Mouse (Mus musculus) left cerebral cortex, adult 9 months (tissue): ENCODE measurements at regions not wholly inside any gene's neighbourhood (a gene's known extent, or its start where the extent isn't known, plus 50 kb on each side); places are given as distances from the start of the nearest gene placed in this dataset.

Source experiments
- DNase-seq, 2 experiments: peaks; one replicate each; pipeline ENCODE4 v3.0.0; 2022; ENCODE audit warnings: low spot score in 2 of 2

DNA sequence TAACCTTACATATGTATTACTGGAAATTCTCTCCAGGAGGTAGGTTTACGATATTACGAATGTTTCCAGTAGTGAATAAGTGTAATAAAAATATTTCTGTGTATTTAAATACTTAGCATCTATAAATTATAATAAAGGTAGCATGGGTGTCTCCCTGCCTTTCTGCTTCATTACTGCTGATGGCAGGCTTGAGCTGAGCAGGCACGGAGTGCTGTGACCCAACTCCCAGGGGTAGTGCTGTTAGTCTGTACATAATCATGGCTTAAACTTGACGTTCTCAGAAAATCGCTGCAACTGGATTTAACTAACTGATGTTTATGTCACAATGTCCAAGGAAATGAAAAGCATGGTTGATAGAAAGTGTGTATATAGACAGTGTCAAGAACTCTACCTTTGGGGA is 727.8 kb upstream of the Frg1 start:
- DNase-seq: no peak

DNA sequence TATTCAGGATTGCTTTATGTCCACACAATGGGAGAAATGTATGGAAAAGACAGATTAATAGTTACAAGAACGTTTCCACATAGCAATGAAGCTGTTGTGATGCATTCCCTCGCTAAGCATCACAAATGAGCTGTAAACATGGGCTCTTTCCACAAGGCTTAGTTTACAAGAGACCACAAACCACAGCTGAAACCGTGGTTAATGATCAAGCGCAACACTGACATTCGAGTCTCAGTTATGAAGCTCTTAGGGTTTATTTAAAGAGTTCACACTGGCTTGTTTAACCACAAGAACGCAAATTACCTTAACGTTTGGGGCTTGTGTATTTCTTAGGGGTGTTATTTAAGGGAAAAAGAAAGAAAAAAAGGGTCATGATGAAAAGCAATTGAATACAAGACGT is 727.3 kb upstream of the Frg1 start:
- DNase-seq: no peak

DNA sequence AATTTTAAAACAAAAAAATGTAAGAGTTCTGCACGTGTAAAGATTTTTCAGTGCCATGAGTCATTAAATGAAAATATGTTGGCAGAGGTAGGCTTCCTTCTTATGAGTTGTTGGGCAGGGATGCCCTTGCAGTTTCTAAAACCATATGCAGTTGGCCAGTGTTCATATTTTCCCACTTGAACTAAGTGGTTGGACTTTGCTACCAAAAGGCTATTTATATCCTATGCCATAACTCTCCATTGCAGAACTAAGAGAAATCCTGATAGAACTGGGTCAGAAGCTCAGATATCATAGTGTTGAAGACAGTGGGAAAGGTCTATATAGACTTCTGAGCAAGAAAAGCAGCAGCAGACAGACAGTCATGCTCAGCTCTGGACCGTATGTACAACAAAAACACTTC is 690.7 kb upstream of the Frg1 start:
- no peak for DNase-seq

DNA sequence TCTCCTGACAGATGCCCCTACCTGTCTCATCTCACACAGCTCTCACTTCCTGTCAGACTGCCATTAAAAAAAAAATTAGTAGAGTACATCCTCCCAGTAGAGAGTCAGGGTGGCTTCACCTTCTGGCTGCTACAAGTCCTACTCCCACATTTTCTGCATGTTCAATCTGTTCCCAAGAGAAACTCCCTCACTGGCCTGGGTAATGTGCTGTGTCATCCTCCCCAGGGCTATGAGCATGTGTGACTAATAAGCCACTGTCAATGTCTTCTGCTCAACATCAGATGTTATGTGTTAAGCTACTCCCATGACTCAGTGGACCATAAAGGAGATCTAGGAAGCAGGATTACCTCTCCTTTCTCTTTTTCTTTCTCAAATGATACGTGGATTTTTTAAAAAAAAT is 652.4 kb upstream of the Frg1 start:
- no peak for DNase-seq

DNA sequence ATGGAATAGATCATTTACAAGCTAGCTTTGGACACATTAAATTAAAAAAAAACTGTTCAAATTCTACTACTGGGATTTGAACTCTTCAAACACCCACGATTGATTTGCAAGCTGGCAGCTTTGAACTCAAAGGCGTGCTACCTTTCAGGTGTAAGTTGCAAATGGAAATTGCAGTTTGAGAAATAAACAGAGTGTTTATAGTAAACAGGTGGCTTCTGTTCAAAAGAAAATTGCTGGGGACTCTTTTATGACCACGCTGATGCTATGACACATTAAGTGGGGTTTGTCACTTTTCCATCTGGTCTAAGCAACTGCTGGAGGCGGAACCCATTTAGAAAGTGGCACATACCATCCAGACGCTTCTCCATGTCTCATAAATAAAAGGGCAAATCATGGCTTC is 626.7 kb upstream of the Frg1 start:
- no peak for DNase-seq

DNA sequence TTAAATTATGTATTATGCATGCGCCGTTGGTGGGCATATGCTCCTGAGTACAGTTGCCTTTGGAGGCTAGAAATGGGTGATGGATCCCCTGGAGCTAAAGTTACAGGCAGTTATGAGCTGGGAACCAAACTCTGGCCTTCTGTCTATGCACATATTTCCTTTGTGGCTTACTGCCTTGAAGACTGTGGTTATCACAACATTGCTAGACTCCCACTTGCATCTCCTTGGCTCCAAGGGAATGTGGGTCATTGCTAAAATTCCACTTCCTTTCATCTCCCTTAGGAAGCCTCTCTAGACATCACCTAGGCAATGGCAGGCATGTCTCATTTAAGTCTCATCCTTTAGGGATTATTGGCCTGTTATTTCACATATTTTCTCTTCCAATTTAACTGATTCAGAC is 622.4 kb upstream of the Frg1 start:
- DNase-seq: no peak

DNA sequence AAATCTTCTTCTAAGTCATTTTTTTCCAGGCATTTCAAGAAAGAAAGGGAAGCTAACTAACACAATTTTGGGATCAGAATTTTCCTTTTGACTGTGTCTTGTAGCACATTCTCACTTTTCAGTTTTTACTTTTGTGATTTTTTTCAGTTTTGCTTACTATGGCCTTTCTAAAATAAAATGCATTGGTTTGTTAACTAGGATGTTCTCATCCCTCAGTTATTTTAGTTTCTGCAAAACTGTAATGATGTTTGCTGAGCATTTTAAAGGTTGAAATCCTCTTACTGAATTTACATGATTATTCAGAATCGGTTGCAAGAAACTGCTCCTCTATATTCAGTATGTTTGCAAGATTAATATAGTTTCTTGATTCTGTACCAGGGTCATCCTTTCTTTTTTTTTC is 610.1 kb upstream of the Frg1 start:
- DNase-seq: no peak

DNA sequence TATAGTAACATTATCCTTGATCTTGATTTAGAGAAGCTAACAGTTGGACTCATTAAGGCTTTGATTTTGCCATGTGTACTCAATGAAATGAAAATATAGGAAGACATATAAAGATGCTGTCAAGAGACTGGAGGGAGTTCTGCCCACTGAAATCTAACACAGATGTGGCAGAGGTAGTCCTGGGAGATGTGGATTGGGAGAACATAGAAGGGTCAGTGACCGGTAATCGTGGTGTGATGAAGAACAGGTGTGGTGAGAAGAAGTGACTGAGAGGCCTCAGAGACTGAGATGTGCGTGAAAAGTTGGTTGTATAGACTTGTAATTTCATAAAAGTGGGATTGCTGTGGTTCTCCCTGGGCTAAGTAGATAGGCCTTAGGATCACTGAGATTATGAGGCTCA is 600.9 kb upstream of the Frg1 start:
- DNase-seq: no peak

DNA sequence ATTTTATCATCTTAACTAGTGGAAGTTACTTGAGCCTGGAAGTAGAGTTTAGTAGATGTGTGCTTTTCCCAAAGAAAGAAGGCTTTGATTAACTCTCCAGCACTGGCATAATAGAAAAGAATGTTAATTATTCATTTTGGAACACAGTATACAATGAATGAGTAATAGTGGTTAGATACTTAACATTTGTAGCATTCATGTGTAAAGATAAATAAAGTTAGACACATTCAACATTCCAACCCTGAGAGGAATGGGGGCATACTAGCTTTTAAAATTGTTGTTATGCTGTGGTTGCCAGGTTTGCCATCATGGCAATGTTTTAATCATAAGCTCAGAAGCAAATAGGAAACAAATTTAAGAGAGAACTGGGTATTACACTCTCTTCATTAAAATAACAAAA is 586.3 kb upstream of the Frg1 start:
- no peak for DNase-seq

DNA sequence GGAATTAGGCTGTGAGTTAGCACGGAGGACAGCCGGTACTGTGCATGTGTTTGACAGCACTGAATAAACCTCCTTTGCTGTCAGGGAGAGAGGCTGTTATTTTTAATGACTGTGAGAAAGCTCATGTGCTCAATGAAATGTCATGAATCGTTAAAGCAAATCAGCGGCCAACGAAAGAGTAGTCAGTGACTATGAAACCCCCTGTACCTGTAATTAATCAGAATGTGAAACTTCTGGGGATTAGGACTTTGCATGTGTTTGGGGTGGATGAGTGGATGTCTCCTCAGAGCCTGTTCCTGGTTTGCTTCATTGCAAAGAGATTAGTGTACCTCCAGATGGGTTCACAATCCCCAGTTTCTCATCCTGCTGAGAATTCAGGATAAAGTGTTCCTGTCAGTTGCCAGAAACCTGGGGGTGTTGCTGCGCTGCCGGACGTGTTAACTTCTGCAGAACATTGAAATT is 572.2 kb upstream of the Frg1 start:
- peak; percentile 51 to 69 for DNase-seq

DNA sequence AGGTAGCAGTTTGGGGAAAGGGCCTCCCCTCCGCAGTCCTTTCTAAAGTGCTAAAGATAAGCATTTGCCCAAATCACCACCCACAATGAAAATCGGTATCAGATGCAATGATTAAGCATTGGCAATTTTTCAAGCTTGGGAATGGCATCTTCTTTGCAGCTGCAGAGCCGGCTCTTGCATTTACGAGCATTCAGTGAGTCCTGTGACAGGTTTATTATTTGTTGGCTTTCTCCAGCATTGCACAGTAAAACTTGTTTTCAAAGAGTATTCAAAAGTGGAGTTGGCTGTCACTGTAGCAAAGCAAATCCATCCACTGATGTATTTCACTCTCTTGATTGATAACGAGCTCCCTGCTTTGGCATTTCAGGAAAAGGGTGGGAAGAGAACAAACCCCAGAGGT is 571.3 kb upstream of the Frg1 start:
- no peak for DNase-seq

DNA sequence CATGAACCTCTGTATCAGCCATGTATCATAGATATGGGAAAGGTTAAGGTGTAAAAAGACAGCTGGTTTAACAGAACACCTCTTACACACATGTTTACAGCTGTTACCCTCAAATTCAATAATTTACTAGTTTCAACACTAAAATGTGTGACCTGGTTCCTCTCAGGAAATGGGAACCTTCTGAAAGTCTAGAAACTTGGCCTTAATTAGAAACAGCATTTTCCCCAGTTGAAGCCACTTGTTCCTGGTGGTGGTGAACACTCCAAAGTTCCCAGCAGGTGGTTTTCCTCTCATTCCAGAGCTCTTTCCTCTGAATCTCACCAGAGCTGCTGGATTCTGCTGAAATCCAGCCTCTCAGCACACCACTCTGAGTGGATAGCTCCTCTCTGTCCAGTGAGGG is 570.5 kb upstream of the Frg1 start:
- DNase-seq: no peak

DNA sequence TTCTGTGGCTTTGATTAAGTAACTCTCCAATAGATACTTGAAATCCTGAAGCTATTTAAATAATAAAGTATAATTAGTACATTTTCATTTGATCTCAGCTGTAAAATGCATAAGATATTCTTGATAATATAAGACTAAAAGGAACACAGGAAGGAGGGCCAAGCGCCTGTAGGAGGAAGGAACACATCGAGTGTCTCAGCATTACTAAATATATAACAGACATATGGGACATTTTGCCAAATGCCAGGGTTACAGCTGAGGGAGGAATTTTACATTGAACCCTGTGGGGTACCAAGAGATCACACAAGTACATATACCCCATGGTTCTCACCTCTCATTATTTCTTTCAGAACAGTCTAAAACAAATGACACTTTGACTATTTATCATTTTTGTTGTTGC is 555.5 kb upstream of the Frg1 start:
- peak in 1 of 2 experiments; percentile 26 for DNase-seq

DNA sequence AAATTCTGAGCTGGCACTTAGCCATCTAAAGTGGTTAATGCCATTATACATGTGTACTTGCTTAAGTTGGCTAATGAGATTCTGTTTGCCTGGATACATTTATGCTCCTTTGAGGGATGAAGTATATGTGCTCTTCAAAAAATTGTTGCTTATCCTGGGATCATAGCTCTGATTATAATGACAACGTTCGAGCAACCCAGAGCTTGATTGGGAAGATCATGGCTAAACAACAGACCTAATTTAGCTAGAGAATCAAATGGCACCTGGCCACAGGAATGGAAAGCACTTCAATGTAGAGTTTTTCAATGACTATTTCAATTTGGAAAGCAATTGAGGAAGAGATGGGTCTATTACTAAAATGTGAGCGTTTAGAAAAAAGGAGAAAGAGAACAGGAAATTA is 553.7 kb upstream of the Frg1 start:
- DNase-seq: no peak

DNA sequence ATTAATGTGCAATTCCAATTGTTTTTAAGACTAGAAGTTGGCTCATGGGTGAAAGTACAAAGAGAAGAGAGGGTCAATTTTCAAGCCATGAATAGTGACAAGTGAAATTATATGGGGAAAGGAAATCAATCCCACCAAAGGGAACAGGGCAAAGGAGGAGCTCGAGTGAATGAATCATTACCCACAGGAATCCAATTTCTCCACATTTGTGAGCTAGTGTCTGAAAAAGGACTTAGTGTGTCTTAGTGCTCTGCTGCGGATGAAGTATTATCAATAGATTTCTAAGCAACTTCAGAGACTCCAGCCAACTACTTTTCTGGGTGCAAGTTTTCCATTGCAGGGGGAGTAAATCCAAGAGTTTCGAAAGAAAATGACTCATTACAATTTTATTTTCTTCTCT is 552.5 kb upstream of the Frg1 start:
- DNase-seq: no peak

DNA sequence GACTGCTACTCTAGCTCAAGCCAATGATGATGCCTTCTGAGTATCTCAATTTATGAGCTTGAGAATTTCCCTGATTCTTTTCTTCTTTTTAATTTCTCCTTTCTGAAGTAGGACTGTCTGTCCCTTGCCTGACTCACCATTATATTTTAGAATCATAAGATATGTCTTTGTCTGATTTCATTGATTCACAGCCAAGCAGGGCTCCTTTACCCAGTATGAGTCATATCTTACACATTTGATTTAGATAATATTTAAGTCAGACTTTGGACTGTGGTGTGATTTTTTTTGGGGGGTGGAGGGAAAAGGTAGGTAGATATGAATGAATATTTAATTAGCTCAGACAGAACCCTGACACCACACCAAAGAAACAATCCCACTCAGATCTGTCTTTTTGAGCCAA is 547.2 kb upstream of the Frg1 start:
- DNase-seq: peak in 1 of 2 experiments; percentile 34

DNA sequence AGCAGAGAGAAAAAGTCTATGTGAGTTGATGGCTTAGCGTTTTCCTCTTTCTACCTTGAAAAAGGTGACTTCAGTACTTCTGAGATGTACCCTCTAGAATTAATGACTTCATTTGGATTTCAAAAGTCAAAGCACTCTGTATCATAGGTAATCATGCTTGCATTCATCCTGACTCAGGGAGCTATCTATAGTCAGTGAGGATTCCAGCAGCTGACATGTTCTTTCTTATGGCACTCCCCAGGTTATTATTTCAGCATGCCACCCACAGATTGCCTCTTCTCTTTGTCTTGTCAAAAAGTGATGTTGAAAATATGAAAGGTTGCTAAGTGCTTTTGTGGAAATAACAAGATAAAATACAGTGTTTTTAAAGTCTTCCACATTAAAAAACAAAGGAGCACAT is 540.0 kb upstream of the Frg1 start:
- peak in 1 of 2 experiments; percentile 32 for DNase-seq

DNA sequence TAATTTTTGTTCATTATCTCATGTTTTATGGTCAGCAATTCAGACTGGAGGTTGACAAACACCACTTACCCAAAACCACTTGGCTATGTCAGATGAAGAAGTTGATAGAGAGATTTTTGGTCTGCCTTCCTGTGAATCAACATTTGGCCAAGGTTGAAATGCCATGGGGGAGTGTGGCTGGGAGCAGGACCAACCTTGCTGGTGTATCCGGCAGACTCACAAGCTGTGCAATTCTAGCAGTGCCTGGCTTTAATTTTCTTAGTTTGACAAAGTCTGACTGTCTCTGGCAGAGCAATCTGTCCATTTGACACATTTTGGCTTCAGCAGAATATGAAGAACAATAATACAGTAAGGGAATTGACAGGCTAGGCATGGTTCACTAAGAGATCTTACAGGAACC is 533.9 kb upstream of the Frg1 start:
- no peak for DNase-seq

DNA sequence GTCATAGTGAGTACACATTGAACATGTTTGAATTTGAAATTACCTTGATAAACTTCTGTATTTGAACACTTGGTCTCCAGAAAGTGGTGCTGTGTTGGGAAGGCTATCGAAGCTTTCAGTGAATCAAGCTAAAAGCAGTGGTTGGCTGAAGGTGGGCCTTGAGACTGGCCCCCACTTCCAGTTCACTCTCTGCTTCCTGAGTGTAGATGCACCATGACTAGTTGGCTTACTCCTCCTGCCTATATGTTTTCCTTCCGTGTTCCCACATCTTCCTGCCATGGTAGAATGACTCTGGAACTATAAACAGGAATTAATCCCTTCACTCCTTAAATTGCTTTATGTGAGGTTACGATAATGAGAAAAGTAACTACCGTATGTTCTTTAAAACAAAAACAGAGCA is 522.4 kb upstream of the Frg1 start:
- DNase-seq: no peak

DNA sequence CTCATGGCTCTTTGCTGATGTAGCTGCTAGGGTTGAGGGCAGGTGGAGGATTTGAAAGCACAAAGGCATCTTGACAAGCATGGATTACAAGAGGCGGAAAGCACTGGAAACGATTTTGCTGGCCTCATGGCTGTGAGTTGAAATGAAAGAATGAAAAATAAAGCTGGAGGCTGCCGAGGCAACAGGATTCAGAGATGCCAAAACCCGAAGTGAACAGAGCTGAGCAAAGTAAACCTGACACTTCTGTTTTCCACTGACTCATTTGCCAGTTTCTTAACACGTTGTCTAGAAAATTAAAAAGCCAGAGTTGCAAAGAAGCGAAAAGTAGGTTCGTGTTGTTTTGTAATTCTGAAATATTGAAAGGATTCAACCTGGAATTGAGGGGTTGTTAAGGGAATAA is 504.2 kb upstream of the Frg1 start:
- DNase-seq: peak in 1 of 2 experiments; percentile 14

DNA sequence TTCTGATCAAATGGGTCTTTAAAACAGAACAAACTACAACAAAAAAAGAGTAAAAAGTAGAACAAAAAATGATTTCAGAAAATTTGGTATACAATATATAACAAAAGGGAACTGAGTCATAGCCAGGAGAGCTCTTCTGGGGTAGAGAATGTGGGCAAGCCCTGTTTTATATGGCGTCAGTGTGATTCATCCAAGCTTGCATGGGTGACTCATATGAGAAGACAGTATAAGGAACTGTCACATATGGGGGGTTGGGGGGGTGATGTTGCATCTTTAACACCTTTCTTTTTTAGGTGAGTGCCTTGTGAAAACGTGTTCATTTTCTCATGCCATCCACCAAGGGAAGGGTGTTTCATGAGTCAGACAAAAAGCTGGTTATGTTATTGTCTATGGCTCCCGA is 503.7 kb upstream of the Frg1 start:
- peak; percentile 33 to 36 for DNase-seq

DNA sequence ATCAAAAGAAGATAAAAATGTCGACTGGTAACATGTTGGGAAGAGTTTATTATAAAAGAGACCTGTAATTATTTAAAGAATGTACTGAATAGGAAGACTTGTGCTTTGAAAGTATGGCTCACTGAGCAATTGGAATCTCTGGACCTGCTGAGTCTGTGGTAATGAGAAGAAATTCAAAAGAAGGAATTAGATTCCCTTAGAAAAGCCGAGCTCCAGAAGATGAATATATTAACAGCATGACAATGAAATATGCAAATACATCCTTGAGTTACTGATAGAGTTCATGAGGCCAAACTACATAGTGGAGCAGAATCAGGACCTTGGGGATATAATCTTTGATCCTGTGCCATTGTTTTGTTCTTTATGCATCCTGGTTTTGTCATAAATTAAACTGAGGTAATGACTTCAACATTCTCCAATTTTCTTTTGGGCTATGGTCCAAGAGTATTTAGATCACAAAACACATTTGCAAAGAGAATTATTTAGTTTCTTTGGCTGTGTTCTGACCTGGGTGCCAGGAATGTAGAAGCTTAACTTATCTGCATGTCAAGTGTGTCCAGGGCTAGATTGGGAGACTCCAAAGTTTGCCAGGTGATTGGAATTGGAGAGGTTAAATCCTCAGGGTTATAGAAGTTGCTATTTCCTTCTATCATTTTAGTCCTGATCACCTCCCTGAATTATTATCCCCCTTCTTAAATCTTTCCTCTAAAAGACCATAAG is 461.3 kb upstream of the Frg1 start:
- DNase-seq: no peak

DNA sequence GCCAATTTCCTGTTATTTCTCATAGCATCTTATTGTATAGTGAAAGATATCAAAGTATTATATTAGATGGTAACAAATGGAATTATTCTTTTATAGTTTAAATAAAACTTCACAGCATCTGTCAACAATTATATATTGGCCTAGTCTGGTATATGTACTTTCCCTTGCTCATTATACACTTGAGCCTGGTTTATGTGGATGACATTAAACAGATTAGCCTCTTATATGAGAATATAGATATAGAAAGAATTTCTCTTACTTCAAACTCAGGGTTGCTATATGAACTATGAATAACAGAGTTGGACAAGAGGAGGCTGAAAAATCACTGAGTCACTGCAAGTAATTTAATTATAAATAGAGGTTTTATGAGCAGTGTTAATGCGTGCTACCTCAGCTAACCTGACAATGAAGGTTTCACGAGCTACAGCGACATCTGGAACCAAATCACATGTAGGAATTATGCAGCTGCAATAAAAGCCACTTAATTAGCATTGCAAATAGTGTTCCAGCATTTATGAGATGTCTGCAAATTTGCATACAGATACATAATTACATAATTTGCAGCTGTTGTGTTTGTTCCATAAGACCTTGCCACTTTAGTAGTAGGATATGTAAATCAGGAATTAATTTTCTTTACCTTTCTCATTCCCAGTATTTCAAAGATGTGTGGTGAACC is 452.9 kb upstream of the Frg1 start:
- DNase-seq: no peak

DNA sequence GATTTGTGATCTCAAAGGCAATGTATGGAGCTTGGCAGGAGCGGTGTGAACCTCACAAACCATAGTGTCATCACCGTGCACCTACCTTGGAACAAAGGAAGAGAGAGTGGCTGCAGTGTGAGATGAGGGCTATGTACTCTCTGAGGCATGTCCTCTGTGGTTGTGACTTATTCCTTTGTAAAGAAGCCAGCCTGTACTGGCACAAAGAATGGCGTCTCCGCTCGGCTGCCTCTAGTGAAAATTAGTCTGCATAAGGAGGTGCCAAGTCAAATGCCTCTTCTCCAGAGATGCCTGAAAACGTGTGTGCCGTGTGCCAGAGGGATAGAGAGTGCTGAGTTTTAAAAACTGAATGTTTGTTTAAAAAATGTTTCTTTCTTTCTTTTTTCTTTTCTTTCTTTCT is 444.0 kb upstream of the Frg1 start:
- DNase-seq: peak in 1 of 2 experiments; percentile 28
